Mouse (Mus musculus) spleen, adult 12 weeks (tissue): ENCODE data around the gene Treh.
A peak's percentile ranks its signal among the peaks of the same experiment; 100 is the strongest.

Source experiments
- DNase-seq: peaks from one replicate; pipeline ENCODE4 v3.0.0; 2022; ENCODE audit warnings: low spot score

The Treh gene

GRCm38 (mm10) chr9:44678288-44678871 is 5.3 kb downstream of the Treh start:
- DNase-seq: no peak

DNA sequence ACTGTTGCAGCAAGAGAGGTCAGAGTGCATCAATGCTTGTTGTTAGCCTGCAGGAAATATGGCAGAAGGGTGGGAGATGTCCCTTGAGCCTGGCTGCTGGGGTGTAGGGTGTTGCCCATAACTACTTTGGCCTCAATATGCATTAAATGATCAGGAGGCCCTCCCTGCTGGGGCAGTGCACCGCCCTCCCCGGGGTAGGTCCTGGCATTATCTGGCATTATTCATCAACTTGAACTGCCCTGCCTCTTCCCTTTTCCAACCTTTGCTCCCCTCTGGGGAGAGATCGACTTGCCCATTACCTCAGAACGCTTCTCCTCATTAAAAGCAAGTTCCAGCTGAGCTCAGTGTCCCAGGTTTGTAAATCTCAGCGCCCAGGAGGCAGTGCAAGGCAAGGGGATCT is 6.5 kb downstream of the Treh start:
- DNase-seq: no peak

DNA sequence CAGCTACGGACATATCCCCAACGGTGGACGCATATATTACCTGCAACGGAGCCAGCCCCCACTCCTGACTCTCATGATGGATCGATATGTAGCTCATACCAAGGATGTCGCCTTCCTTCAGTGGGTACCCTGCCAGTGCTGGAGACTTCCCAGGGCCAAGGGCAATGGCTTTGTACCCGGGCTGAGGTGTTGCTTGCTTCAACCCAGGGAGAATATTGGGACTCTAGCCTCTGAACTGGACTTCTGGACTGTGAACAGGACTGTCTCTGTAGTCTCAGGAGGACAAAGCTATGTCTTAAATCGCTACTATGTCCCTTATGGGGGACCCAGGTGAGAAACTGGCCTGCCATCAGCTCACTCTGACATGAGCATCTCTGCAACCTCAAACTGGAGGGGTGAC is 10.0 kb downstream of the Treh start:
- DNase-seq: no peak

DNA sequence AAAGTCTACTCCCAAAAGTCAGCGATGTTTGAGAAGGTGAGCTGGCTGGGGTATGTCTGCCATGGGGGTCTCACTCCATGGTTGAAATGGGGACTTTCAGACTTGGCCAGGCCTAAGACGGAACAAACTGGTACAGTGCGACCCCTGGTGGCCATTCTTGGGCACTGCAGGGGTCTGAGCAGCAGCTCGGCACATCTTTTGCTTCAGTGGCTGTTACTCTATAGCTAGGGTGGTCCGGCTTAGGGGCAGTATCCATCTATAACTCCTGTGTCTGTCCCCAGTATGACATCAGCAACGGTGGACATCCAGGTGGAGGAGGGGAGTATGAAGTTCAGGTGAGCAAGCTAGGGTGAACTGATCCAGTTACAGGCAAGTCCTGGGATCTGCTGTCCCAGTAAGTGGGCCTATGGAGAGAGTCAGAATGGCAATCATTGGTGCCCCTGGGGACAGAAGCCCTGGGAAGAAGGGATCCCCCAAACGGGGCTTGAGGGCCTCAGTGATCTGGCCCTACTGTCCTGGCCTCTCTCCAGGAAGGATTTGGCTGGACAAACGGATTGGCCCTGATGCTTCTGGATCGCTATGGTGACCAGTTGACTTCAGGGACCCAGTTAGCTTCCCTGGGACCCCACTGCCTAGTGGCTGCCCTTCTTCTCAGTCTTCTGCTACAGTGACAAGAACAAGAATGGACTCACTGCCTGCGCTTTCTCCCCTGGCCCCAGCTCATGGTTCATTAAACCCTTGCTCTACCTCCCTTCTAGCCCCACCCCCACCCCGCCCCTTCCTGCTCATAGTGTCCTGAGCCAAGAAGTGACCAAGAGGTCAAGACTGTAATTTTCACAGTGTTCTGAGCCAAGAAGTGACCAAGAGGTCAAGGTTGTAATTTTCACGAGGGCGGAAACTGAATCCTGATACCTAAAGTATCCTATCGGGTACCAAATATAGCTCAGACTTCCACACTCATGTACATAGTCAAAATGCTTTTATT is 12.6 kb downstream of the Treh start:
- DNase-seq: peak; percentile 53

DNA sequence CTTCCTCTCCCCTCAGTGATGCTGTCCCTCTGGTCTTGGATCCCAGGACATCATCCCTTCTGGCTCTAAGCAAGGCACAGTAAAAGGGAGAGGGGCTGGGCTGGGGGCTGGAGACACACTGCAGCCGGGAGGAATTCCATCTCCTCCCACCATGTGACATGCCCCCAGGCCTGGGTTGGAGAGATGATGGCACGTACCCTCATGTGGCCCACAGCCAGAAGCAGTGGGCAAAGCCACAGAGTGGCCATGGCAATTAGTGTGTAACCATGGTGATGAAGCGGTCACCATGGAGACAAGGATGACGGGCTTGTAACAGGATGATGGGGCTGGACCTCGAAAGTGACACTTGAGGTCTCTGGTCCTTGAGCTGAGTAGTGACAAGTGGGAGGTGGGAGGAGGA is 13.6 kb downstream of the Treh start:
- DNase-seq: no peak

- no peak for DNase-seq
These were observed 15.0 kb downstream of the Treh start for GRCm38 (mm10) chr9:44688013-44688412.

DNA sequence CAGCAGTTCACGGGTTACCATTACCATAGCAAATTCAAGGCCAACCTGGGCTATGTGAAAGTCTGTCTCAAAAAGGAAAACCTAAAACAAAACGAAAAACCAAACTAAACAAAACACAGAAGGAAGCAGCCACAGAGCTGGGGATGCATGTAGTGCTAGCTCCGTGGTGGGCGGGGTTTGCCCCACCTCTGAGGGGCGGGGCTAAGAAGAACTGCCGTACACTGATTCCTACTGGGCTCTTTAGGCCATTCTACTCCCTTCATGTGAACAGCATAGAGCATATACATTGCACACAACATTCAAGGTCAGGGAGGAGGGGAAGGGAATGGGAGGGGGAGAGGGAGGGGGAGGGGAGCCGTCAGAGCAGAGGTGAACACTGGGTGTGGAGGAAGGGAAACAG is 17.6 kb downstream of the Treh start:
- no peak for DNase-seq

DNA sequence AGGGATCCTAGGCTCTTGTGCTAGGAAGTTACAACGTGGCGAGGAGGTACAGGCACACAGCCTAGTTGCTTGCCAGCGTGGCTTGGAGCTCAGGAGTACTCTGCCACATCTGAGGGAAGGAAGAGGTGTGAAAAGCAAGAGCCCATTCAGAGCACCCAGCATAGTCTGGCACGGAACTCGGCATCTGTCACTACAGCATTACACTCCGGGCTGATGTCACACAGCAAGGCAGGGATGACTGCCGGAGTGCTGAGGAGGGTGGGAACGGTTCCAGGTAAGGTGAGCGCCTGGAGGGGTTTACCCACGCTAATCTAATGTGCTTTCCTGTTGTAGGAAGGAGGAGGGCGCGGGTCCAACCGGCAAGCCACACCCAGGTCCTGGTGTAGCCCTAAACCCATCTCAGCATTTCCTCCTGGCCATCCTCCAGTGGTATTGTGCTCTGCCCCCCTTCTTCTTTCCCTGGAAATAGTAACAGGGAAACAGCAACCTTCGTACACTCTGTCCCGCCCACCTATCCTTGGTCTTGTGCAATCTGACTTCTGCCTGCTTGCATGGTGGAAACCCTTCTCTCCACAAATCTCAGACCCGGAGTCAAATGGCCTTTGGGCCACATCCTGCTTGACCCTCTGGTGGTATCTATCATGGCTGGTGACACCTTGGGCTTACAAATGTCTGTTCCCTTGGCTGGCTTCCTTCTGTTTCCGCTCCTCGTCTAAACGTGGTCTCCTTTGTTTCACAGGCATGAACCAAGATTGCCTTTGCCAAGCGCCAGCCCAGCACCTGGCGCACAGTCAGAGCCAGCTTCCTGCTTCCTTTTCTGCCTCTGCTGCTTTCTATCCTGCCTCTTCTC is 18.9 kb downstream of the Treh start:
- no peak for DNase-seq

- DNase-seq: no peak
These were observed 20.0 kb downstream of the Treh start for GRCm38 (mm10) chr9:44693071-44693470.

DNA sequence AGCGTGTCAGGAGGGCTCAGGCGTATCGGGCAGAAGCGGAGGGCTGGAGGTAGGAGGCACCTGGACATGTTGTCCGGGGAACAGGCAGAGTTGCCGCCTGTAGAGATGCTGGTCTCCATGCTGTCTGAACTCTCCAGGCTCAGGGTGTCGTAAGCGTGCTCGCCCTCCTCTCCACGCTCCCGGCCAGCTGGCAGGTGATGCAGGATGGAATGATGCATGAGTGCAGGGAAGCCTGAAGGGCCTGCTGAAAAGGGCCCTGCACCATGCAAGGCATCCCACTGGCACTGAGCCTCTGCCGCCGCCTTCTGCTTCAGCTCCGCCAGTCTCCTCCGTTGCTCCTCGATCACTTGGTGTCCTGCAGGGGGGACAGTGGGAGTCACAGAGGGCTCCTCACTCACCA is 24.8 kb downstream of the Treh start:
- DNase-seq: no peak

DNA sequence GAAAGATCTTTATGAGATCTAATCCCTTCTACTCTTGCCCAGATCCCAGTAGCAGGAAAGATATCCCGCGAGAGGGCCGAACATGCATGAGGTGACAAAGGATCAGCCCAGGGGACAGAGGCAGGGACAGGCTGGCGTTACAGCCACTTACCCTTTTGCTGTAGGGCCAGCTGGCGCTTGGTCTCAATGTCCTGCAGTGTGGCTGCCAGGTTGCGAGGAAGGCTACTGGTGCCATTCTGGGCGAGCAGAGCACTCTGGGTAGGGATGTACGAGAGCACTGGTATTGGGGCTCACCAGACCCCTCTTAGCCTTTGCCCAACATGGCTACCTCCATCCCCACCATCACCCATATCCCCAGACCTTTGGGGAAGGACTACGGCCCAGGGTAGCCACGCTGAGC is 26.2 kb downstream of the Treh start:
- no peak for DNase-seq

GRCm38 (mm10) chr9:44699730-44700129 is 26.7 kb downstream of the Treh start:
- DNase-seq: no peak

GRCm38 (mm10) chr9:44707749-44708428 is 34.9 kb downstream of the Treh start:
- no peak for DNase-seq

DNA sequence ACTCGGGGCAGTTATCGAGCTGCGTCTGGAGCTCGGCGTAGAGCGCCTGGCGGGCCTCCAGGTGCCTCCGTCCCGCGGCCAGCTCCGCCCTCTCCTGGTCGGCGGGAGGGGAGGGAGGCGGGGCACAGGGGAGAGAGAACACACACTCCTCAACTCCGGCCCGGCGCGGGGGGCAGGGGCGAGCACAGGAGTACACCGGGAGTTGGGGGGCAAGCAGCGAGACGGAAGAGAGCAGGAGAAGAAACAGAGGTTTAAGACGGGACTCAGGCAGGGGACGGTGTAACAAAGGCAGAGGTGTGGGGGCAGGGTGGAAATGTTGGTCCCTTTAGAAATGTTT is 35.4 kb downstream of the Treh start:
- DNase-seq: no peak

DNA sequence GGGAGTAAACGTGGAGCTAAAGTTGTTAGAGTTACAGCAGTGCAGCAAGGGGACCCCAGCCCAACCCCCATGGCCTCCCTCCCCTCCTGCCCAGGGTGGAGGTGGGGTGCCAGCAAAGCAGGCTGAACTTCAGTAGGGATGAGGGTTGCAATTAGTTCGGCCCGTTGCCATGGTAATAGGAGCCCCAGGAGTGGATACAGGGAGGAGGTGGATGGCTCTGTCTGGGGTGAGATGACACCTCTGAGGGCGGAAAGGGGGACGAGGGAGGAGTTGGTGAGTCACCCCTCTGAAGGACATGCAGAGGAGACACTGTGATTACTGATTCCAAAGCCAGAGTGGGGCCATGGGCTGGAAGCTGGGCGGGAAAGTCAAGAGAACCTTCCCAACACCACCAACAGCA is 35.9 kb downstream of the Treh start:
- DNase-seq: no peak

DNA sequence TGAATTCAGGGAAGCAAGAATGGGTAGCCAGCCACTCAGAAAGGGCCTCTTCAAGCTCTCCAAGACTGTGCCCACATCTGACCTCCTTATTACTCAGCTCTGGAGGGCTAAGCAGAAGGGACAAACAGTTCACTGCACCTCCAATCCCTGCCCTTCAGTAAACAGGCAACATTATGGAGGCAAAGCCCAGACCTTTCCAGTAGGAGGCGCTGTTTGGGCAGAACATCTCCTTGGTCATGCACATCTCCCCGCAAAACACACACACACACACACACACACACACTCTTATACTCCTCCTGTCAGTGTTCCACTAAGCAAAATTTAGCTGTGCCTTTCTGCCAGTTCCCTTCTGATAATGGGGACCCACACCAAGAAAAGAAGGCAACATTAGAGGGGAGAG is 36.6 kb downstream of the Treh start:
- DNase-seq: no peak

- DNase-seq: no peak
These were observed 37.2 kb downstream of the Treh start for GRCm38 (mm10) chr9:44710213-44710612.

- DNase-seq: no peak
These were observed 38.6 kb downstream of the Treh start for GRCm38 (mm10) chr9:44711602-44712001.

DNA sequence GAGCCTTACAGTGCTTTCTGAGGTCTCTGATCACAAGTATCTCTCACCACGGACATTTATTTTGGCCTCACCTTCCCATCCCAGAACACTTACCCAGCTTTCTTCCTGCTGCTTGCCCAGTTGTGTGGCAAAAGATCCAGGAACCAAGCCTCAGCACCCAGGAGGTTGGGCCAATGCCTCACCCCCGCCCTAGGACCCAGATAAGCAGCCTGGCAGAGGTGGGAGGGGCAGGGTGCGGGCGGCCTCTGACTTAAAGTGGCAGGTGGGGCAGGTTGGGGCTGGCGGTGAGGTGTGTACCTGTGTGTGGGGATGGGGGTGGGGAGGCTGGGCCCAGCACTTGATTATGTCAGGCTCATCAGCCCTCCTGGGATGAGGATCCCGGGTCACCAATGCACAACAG is 40.0 kb downstream of the Treh start:
- no peak for DNase-seq

DNA sequence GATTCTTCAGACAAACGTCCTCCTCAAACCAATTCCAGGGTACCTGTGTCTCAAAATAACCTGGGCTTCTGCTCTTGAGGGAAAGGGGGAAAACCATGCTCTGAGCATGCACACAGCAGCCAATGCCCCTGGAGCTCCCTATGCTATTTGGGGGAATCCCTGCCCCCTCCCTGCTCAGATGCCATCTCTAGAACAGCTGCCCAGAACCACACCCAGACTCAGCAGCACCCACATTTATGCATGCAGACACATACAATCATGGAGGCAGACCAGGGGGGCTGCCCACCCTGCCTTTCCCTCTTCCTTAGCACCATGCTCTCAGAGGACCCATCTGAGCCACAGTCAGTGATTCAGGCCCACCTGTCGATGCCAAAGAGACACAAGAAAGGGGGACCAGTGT is 40.5 kb downstream of the Treh start:
- DNase-seq: no peak

- no peak for DNase-seq
These were observed 42.1 kb downstream of the Treh start for GRCm38 (mm10) chr9:44715109-44715508.

DNA sequence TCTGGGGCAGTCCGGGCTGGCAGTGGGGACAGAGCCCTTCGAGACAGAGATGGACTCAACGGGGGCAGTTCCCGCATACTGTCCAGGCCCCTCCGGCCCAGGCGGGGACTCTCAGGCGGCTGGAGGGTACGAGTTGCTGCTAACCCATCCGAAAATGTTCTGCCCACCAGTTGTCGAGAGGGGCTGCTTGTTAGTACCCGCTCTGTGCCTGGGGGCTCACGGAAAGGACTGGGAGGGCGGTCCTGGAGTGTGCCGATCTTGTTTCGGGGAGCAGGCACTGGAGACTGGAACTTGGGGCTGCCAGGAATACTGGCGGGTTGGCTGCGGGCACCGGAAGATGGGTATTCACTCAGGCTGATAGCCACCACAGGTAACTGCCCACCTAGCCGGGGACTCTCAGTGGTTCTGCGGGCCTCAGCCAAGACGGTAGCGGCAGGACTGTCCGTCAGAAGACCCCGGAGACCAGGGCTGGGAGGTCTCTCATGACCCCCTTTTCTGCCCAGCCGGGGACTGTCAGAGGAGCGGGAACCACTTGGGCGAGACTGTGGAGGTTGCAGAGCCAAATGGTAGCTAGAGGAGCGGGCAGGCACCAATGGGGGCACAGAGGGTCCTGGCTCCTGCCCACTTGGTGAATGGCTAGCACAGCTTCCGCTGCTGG is 42.8 kb downstream of the Treh start:
- no peak for DNase-seq
